ENCODE assay signal across 8 mouse cellular contexts in the genomic region with DNA sequence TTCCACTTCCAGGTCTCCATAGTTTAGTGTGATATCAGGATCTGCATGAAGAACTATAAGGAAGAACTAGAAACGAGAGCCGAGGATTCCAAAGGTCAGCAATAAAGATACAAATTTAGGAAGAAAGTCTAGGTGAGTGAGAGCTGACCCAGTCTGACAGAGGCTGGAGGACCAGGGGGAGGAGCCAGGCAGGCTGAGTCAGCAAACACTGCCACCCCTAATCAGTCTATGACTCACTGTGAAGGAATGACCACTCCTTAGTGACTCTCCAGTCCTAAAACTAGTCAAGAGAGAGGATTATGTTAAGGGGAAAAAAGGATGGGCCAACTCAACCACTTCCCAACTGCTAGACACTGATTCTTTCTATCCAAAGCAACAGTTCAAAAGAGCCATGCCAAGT. TPM values are rescaled to one million over a fixed set of nuclear protein-coding genes. Genes with fewer than 3 reads are reported as not detected.
DNase-seq lines count a peak whose midpoint lies in the region; TF ChIP-seq lines count a peak whose summit lies in the region.
"Had no signal": no experiment of that assay in that cellular context is flagged by ENCODE, and none has a peak within 500 bp of the region (broad histone marks: within the 10 kb centered on the region; RNA-seq: fewer than 3 reads in every experiment).

No protein-coding gene starts in this region.

- 65% methylated on average over 2 of the region's 2 CpGs for WGBS in lung, adult 2 months

- TF ChIP-seq CTCF in lung, adult 2 months (IDR thresholded peaks at IDR 0.05; ENCODE audit: insufficient read depth, low read length) = no peak

- intact Hi-C loops in left cerebral cortex, postnatal 36 days (cut with DNase I) = no loop called here

- no peak for TF ChIP-seq POLR2A in lung, adult 2 months (IDR thresholded peaks at IDR 0.05; ENCODE audit: borderline replicate concordance, extremely low read depth, low read depth, low read length)

- H3K4me3 ChIP-seq in lung, adult 2 months (replicated peaks; ENCODE audit: extremely low read depth, low read depth, low read length) = no peak overlapping the region
- H3K4me3 ChIP-seq: neural tube, embryonic 13.5 days had no signal

- H3K4me1 ChIP-seq in lung, adult 2 months (ENCODE audit: control insufficient read depth, insufficient read depth, low read length) = peaks cover 9% of the 10 kb centered on the region
- H3K4me1 ChIP-seq: neural tube, embryonic 13.5 days had no signal

- peak; percentile 39 to 54 for DNase-seq in urinary bladder, adult 18-20 months (ENCODE audit: low spot score in 2 of 2)
- no peak for DNase-seq in urinary bladder, adult 2 months (ENCODE audit: low spot score)
- DNase-seq in adrenal gland, postnatal 25 days = peak; percentile 67
- peak; percentile 46 for DNase-seq in lung, adult 2 months
- DNase-seq in cerebellum, postnatal 14 days = no peak
- no peak for DNase-seq in ovary, postnatal 14 days (ENCODE audit: low spot score)
- no peak for DNase-seq in left cerebral cortex, postnatal 36 days (ENCODE audit: low spot score in 2 of 2)

RNA-seq across cellular contexts. Expression of a gene that starts 6.6 kb away (rescaled TPM):
- polyA plus RNA-seq in urinary bladder, adult 2 months (2012; rRNA removed) = 1.7 and 1.9 TPM in 2 replicates
- 1.7 and 2.9 TPM in 2 replicates for total RNA-seq in adrenal gland, postnatal 25 days (2021)
- polyA plus RNA-seq in lung, adult 2 months (2012; rRNA removed) = 1.9 and 2.6 TPM in 2 replicates
- total RNA-seq in left cerebral cortex, postnatal 36 days (2021) = under 1 TPM; 0.47 to 0.70 TPM

RNA-seq across cellular contexts. Expression of a gene that starts 6.6 kb away (rescaled TPM):
- 1.5 and 2.0 TPM in 2 replicates for polyA plus RNA-seq in urinary bladder, adult 2 months (2012; rRNA removed)
- total RNA-seq in adrenal gland, postnatal 25 days (2021) = 4.4 and 10.8 TPM in 2 replicates
- 11.8 and 16.9 TPM in 2 replicates for polyA plus RNA-seq in lung, adult 2 months (2012; rRNA removed)
- 1 to 10 TPM in 1 of 2 experiments, under 1 TPM in 1; 0.66 to 1.3 TPM for total RNA-seq in left cerebral cortex, postnatal 36 days (2021)
- polyA plus RNA-seq: neural tube, embryonic 13.5 days had no signal

Comparison
In these comparisons a context has a peak if more than half of its experiments do, and no peak if none do; other contexts are left out.
1. DNase-seq: peak in urinary bladder, adult 18-20 months (2 of 2), adrenal gland, postnatal 25 days (single experiment) and lung, adult 2 months (single experiment); none in urinary bladder, adult 2 months (single experiment), cerebellum, postnatal 14 days (0 of 2), ovary, postnatal 14 days (single experiment) and left cerebral cortex, postnatal 36 days (0 of 2).